Mouse (Mus musculus) gastrocnemius, postnatal 36 days (tissue): Measurements from ENCODE around the gene Shf. TPM values are rescaled to one million over a fixed set of nuclear protein-coding genes. Genes with fewer than 3 reads are reported as not detected.

ENCODE experiments used
- DNase-seq, 2 experiments: peaks; one replicate each; pipeline ENCODE4 v3.0.0; 2022
- intact Hi-C: fragments of 180-260 bp; cut with DNase I; formaldehyde crosslinking; loops from one replicate; pipeline ENCODE4 v1.15.1; 2025
- total RNA-seq, 2 experiments: library from RNA; stranded (reverse); gene quantifications; 2 replicates each; pipeline ENCODE4 v1.2.3; 2021

Gene Shf
- total RNA-seq, 2 experiments from 2014 or later, result 1.9 to 2.1 TPM

DNA sequence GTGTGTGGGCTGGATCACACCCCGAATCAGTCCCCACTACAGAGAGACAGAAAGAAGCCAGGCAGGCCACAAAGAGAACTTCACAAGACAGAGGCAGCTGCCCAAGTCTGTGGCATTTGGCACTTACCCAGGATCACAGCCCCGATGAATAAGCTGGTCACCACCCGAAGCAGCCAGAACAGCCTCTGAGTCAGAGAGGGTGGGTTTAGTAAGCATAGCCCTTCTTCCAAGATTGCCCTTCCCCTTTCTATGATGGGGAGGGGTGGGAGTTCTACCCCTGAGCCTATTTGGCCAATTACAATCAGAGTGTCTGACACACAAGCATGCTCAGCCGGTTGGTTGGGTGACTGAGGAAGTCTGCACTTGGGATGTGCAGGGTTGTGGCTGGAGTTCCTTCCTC is 62.8 kb downstream of the Shf start:
- intact Hi-C loops, result no loop called here
- no peak for DNase-seq

DNA sequence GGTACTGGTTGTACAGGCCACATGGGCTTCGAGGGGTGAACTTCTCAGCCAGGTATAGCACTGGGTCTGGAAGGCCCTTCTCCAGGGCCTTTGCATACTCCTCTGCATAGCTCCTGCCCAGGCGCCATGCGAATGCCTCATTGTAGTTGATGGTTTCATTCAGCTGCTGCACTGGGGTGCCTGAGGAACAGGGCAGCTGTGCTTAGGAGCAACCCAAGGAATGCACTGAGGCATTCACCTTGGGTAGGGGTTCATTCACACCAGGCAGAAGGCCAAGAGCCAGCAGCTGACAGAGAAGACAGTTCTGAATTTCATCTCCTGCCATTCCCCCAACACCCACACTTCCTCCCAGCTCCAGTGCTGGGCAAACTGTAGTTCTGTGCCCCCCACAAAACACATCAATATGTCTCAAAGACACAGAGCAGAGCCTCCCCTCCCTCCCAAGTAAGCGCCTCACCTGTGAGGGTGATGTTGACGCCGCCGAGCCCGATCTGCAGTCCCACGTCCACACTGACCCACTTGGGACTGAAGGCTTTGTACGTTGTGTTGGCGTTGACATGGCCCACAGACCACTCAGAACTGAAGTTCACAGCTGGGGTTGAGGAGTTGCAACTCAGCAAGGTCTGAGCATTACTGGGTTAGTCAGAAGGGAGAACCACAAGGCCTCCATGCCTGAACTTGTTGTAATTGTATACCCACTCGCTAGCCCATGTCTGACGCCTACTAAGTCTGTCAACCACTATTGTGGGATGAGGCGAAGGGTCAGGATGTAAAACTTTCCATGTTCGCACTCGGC is 63.7 kb downstream of the Shf start:
- intact Hi-C loops, result no loop called here
- DNase-seq, result no peak

GRCm38 (mm10) chr2:122304544-122304943 is 64.4 kb downstream of the Shf start:
- DNase-seq, result no peak
- intact Hi-C loops, result loop anchor here (5.0 kb wide), 1 partner anchor 112 kb away; no protein-coding TSS in a partner anchor

DNA sequence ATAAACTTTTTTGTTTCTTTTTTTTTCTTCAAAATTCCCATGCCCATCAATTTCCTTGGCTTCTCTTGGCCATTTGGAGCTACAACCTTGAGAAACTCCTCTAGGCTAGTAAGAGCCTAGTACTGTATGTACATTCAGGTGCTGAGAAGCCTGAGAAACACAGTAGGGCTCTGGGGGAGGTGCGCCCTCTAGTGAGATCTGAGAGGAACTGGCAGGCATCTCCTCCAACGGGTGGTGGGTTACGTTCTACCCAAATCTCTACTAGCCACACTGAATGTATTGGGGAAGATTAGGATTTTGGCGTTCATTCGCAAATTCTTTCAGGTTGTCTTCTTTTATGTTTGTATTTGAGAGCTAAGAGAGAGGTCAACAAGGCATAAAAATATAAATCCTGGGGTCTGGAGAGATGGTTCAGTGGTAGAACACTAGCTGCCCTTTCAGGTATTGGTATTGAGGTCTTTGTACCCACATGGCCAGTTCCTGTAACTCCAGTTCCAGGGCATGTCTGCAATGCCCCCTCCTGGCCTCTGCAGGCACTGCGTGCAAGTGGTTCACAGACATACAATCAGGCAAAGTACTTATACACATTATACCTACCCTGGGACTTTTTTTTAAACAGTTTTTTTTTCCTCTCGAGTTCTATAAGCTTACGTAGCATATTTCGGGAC is 66.3 kb downstream of the Shf start:
- DNase-seq, result no peak
- intact Hi-C loops, result loop anchor here (5.0 kb wide), 1 partner anchor 110 kb away; no protein-coding TSS in a partner anchor

- intact Hi-C loops, result loop anchor here (5.0 kb wide), 1 partner anchor 110 kb away; no protein-coding TSS in a partner anchor
Observed at GRCm38 (mm10) chr2:122301921-122302573, 66.9 kb downstream of the Shf start.

GRCm38 (mm10) chr2:122301081-122301920 is 67.7 kb downstream of the Shf start:
- no peak for DNase-seq
- intact Hi-C loops, result loop anchor here (5.0 kb wide), 1 partner anchor 109 kb away; no protein-coding TSS in a partner anchor

More at GRCm38 (mm10) chr2:122301921-122302573, 66.9 kb downstream of the Shf start:
- DNase-seq, result no peak

DNA sequence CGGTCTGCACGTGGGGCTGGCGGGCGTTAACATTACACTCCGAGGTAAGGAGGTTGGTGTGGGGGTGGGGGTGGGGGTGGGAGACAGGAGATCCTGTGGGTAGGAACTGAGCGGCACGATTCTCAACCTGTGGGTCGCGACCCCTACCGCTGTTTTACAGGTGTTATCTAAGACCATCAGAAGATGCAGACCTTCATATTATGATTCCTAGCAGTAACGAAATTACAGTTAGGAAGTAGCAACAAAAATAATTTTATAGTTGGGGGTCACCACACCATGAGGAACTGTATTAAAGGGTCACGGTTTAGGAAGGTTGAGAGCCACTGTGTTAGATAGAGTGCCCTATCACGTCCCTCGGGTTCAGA is 68.3 kb downstream of the Shf start:
- intact Hi-C loops, result loop anchor here (5.0 kb wide), 1 partner anchor 108 kb away; no protein-coding TSS in a partner anchor
- DNase-seq, result no peak

DNA sequence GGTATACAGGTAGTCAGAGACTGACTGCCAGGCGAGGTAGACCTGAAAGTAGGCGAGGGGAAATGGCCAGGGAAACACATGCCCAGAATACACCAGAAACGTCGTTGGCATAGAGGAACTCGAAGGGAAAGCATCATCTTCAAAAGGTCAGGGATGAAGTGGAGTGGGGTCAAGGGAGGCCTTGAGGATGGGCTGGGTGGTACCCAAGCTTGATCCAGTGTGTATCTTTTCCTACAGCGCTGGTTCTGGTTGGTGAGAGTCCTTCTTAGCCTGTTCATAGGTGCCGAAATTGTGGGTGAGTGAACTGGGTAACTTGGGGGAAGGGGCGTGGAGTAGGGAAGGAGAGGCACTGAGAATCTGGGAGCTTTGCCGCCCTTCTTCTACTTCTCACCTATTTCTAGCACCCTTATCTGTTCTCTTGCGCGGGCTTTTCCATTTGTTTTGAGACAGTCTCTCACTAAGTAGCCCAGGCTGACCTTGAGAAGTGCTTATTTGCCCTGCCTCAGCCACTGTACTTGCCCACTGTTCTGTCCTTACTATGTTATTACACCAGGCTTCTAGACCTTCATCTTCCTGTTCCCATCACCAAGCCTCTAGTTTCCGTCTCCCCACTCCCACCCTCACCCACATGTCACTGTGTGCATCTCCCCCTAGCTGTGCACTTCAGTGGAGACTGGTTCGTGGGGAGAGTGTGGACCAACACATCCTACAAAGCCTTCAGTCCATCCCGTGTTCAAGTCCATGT is 68.9 kb downstream of the Shf start:
- no peak for DNase-seq
- intact Hi-C loops, result loop anchor here (5.0 kb wide), 1 partner anchor 108 kb away; no protein-coding TSS in a partner anchor

Other genes with a start within 250 kb of the Shf start
- gene B2m, start 221.5 kb downstream of the Shf start, total RNA-seq, result 10 to 100 TPM; 61.2 to 75.7 TPM
- gene Trim69, start 208.5 kb downstream of the Shf start, total RNA-seq, result not detected
- gene Patl2, start 183.0 kb downstream of the Shf start, total RNA-seq, result not detected
- gene Terb2, start 182.9 kb downstream of the Shf start, total RNA-seq, result not detected
- 10 to 100 TPM; 39.0 to 51.1 TPM for gene Sord, start 134.4 kb downstream of the Shf start, total RNA-seq
- under 1 TPM in 1 of 2 experiments, not detected in 1; 0.17 TPM for gene Duox2, start 70.7 kb downstream of the Shf start, total RNA-seq
- gene Duoxa2, start 70.3 kb downstream of the Shf start, total RNA-seq, result not detected
- gene Duoxa1, start 55.4 kb downstream of the Shf start, total RNA-seq, result under 1 TPM; 0.41 to 0.49 TPM
- gene Duox1, start 53.5 kb downstream of the Shf start, total RNA-seq, result under 1 TPM; 0.47 to 0.66 TPM
- gene Slc28a2, start 57.3 kb upstream of the Shf start, total RNA-seq, result 1 to 10 TPM; 3.8 to 6.0 TPM
- gene Gm14085, start 115.8 kb upstream of the Shf start, total RNA-seq, result under 1 TPM in 1 of 2 experiments, not detected in 1; 0.31 TPM
- gene Gatm, start 242.1 kb upstream of the Shf start, total RNA-seq, result 1 to 10 TPM; 5.6 to 9.1 TPM